Mouse (Mus musculus): ENCODE measurements around the gene Eml4. TPM values are rescaled to one million over a fixed set of nuclear protein-coding genes. Genes with fewer than 3 reads are reported as not detected.

Eml4 gene
- 105 to 110 TPM (median 107 TPM) in 4 replicates for total RNA-seq (2023)

DNA sequence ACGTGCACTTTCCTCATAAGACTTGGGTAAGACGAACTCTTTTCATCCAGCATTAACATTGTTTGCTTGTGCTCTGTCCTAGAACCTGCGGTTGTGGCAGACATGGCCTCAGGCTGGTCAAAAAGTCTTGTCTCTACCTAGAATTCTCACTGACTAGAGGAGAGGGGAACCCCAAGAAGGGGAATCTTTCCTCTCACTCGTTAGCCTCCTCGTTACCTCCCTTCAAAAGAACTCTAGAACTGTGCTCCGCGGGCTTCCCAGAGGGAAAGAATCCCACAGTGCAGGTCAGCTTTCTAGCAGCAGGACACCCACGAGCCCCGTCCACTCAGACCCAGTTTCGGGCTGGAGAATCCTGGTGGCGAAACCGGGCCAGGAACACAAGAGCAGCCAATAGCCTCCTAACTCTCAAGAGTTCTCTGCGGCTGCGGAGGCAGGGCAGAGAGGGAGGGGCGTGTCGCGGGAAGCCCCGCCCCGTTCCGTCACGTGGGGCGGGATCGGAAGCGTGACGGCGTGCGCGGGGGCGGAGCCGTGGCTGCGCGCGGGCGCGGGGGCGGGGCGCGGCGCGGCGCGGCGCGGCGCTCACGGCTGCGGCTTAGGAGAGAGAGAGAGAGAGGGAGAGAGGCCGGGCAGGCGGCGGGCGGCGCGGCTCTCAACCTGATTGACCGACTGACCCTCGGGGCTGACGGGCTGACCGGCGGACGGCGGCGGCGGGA is at the start of gene Eml4:
Gene Eml4 (plus strand): TSS at position 553 of the 713 bp plus-strand sequence.

DNA sequence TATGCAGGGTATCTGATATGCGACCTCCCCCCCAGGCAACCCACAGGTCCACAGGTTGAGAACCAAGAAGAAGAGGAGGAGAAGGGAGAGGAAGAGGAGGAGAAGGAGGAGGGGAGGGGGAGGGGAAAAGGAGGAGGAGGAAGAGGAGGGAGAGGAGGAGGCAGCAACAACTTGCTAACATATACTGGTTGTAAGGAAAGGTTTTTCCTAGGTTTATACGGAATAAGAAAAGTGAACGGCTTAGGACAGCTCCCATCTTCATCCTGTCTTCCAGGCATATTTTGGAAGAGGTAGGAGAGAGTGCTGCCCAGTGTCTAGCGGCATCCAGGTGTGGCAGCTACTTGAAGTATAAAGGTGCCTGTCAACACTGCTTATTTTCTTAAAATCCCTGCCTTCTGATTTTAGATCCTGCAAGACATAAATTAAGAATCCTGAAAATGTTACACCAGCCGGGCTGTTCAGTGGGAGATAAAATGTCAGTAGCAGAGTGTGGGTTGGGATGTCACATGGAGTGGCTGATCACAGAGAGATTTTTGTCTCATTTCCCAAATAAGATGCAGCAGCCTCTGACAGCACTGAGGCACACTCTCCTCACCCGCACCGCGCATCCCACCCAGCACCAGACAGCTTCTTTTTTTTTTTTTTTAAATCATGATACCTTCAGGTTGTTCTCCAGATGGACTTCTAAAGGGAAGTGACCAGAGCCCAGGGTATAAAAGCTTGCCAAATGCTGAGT is 166.7 kb downstream of the Eml4 start, which contains the start of gene Cox7a2l:
Gene Cox7a2l (minus strand): TSS at position 51 of the 736 bp plus-strand sequence.

Other genes with a start within 250 kb of the Eml4 start
- gene Pkdcc, start 135.6 kb upstream of the Eml4 start, total RNA-seq (2023): 0.83 TPM in 1 of 4 replicates, not detected in the others
- gene Cox7a2l, start 166.4 kb downstream of the Eml4 start, total RNA-seq (2023): 209 to 227 TPM (median 220 TPM) in 4 replicates

Data from B cell, adult 62 days (primary cell).